Mouse (Mus musculus) forebrain, embryonic 11.5 days (tissue): Measurements from ENCODE around the gene Cyren. TPM values are rescaled to one million over a fixed set of nuclear protein-coding genes. Genes with fewer than 3 reads are reported as not detected.
A peak's percentile ranks its signal among the peaks of the same experiment; 100 is the strongest.

Experiments used
- ATAC-seq: fragments of 200-750 bp; cut with Nextera tagmentation; replicated peaks from 2 replicates; pipeline ENCODE4 v1.8.0; 2017; ENCODE audit warnings: moderate TSS enrichment; ENCODE audit not compliant: low FRiP score
- DNase-seq: peaks from one replicate; pipeline ENCODE4 v3.0.0-alpha.2; 2017; ENCODE audit warnings: low spot score
- H3K27ac ChIP-seq: fragments of 300-500 bp; sonication (generic); 2 replicates; pipeline ENCODE4 v1.5.1; 2014; ENCODE audit warnings: low read depth, low read length
- H3K27me3 ChIP-seq: fragments of 300-500 bp; sonication (generic); 2 replicates; pipeline ENCODE4 v1.6.1; 2014; ENCODE audit warnings: mild to moderate bottlenecking, low read length, mixed read lengths; ENCODE audit not compliant: control insufficient read depth, insufficient read depth
- H3K36me3 ChIP-seq: fragments of 300-500 bp; sonication (generic); 2 replicates; pipeline ENCODE4 v1.6.1; 2014; ENCODE audit warnings: mild to moderate bottlenecking, low read length, moderate library complexity, mixed read lengths; ENCODE audit not compliant: control insufficient read depth, insufficient read depth
- H3K4me1 ChIP-seq: fragments of 300-500 bp; sonication (generic); replicated peaks from 2 replicates; pipeline ENCODE4 v1.6.1; 2014; ENCODE audit warnings: low read length, mixed read lengths; ENCODE audit not compliant: control insufficient read depth, insufficient read depth
- H3K4me2 ChIP-seq: fragments of 300-500 bp; sonication (generic); 2 replicates; pipeline ENCODE4 v1.6.1; 2014; ENCODE audit warnings: low read depth, mild to moderate bottlenecking, low read length, moderate library complexity, mixed read lengths; ENCODE audit not compliant: severe bottlenecking
- H3K4me3 ChIP-seq: fragments of 300-500 bp; sonication (generic); 2 replicates; pipeline ENCODE4 v1.5.1; 2014; ENCODE audit warnings: low read depth, low read length
- H3K9ac ChIP-seq: fragments of 300-500 bp; sonication (generic); 2 replicates; pipeline ENCODE4 v1.6.1; 2014; ENCODE audit warnings: low read length
- H3K9me3 ChIP-seq: fragments of 300-500 bp; sonication (generic); 2 replicates; pipeline ENCODE4 v1.6.1; 2016; ENCODE audit warnings: low read length, mixed read lengths; ENCODE audit not compliant: control insufficient read depth
- WGBS: fragments of 180-500 bp; shearing (Covaris S2); extraction: QIAGEN DNeasy Blood & Tissue Kit; methylation state at CpG from one replicate; pipeline ENCODE4 v1.1.7; 2014; 5-methylcytosine and 5-hydroxymethylcytosine counted together
- polyA plus RNA-seq: library from polyadenylated mRNA; unstranded; fragments of >200 nt; fragmentation: Nextera tagmentation; extraction: Ambion mirVana; gene quantifications from 2 replicates; pipeline ENCODE4 v1.2.1, GENCODE M21; 2014

The Cyren gene
- polyA plus RNA-seq, 1 experiment from 2014 or later, result 13.7 TPM

DNA sequence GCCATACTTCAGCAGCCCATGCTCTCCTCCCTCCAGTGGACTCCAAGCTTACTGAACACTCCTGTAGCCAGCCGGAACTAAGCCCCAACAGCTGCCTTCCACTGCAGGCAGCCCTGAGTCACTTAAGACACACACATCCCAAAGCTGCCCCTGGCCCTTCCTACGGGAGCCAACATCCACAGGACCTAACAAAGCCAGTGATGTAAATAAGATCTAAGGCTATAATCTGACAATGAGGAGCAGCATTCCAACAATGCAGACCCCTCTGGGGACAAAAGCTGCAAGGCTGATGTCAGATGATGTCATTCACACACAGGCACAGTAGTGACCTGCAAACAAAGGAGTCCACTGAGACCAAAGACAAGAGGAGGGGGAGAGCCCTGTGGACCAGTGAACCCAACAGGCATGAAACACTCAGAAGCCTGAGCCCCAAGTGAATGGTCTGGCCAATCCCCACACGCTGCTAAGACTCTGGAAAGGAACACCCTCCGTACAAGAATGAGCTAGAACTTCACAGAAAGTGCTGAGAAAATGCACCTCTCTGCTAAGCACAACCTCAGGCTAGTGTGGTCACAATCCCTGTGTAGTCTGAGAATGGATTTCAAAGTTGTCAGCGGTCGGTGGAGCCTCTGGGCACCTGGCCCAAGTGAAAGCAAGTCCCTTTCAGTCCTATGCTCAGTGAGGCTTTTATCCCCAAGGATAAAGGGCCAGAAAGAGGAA is 9.4 kb upstream of the Cyren start:
- H3K36me3 ChIP-seq, result no peaks in the 10 kb centered on the region; the same call in 1 of the 2 replicates
- 36% methylated on average over 6 of the region's 6 CpGs for WGBS
- H3K27me3 ChIP-seq, result no peaks in the 10 kb centered on the region
- no peak overlapping the region for H3K4me3 ChIP-seq
- peaks cover 10% of the 10 kb centered on the region for H3K4me1 ChIP-seq
- H3K9ac ChIP-seq, result no peak overlapping the region
- no peak overlapping the region for H3K4me2 ChIP-seq
- peak overlapping the region; percentile 39 for H3K27ac ChIP-seq
- DNase-seq (peak; percentile 67), ATAC-seq (peak; percentile 89)
- no peaks in the 10 kb centered on the region for H3K9me3 ChIP-seq

DNA sequence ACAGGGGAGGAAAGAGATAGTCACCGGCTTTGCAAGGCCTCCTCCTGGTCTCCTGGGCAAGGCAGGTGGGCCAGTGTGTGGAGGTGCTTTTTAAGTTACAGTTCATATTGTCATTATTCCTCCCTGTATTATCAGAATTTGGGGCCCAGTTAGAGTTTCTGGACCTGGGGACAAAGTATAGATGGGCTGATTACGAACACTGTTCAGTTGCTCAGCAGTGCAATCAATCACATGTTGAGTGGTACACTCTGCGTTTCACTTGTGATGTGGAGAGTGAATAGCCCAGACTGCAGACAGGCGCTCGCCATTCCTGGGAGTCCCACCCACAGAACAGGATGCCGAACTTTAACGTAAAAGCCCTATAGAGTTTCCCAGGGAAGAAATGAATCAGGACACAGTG is 6.9 kb upstream of the Cyren start:
- DNase-seq (no peak), ATAC-seq (no peak)
- no peak overlapping the region for H3K4me2 ChIP-seq
- H3K27me3 ChIP-seq, result no peaks in the 10 kb centered on the region
- WGBS, result 95% methylated on average over 7 of the region's 7 CpGs
- no peaks in the 10 kb centered on the region; the same call in 1 of the 2 replicates for H3K36me3 ChIP-seq
- H3K9ac ChIP-seq, result no peak overlapping the region
- no peaks in the 10 kb centered on the region for H3K9me3 ChIP-seq
- H3K4me1 ChIP-seq, result peaks cover 10% of the 10 kb centered on the region
- H3K4me3 ChIP-seq, result no peak overlapping the region
- H3K27ac ChIP-seq, result no peak overlapping the region

DNA sequence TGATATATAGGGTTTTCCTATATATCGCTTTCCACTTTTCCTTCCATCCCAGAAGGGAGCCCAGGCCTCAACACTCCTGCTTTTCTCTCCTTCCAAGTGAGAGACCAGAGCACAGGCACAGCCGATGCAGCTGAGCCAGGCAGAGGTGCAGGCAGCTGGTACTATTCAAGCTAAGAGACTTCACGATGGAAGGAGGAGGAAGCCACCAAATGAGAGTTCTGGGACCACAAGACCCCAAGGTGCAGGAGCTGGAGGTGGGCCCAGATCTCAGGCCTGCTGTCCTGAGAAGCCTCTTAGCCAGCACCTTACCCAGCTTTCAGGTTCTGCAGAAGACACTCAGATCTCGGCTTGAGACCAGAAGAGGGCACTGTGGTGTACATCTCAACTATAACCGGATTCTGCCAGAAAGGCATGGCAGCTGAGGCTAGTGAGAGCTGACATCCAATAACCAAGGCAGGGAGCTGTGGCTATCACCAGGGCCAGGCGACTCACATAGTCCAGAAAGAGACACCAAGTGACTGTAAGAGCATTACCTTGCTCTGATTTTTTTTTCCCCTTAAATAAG is 2.1 kb upstream of the Cyren start:
- Histone ChIP-seq H3K4me3 (no peak overlapping the region), H3K9ac (no peak overlapping the region), H3K9me3 (no peaks in the 10 kb centered on the region), H3K27me3 (no peaks in the 10 kb centered on the region), H3K27ac (no peak overlapping the region), H3K4me1 (peaks cover 5% of the 10 kb centered on the region; the same call in 1 of the 2 replicates), H3K4me2 (no peak overlapping the region), H3K36me3 (no peaks in the 10 kb centered on the region; the same call in 1 of the 2 replicates)
- ATAC-seq (no peak), DNase-seq (peak; percentile 57)
- WGBS, result 60% methylated on average over 6 of the region's 6 CpGs

DNA sequence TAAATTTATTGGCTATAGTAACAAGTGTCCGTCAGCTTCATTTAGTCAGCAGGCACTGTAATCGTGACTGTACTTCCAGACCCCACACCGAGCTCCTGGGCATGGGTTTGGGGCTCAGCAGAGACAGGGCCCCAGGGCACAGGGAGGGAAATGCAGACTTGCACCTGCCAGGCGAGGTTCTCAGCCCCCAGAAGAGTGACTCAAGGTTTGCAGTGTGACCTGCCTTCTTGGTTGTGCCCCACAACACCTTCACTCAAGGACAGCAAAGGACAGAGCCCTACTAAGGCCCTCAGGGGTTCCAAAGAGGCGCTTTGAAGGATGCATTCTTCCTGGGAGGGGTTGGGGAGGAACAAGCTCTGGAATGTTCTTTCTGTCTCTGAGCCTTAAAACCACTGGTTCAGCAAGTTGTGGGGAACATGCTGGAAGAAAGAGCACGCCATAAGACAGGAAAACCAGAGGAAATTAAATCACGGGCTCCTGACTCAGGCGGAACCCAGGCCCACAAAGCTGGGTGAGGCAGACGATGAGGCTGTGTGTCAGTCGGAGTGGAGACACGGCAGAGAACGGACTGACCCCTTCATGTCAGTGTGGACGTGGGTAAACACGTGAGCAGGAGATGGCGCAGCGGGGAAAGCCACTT is 1.4 kb upstream of the Cyren start:
- Histone ChIP-seq H3K36me3 (no peaks in the 10 kb centered on the region; the same call in 1 of the 2 replicates), H3K4me3 (no peak overlapping the region), H3K4me2 (no peak overlapping the region), H3K9me3 (no peaks in the 10 kb centered on the region), H3K27me3 (no peaks in the 10 kb centered on the region), H3K27ac (no peak overlapping the region), H3K4me1 (peaks cover 5% of the 10 kb centered on the region; the same call in 1 of the 2 replicates), H3K9ac (no peak overlapping the region)
- 87% methylated on average over 16 of the region's 16 CpGs for WGBS
- DNase-seq (peak; percentile 48), ATAC-seq (no peak)

DNA sequence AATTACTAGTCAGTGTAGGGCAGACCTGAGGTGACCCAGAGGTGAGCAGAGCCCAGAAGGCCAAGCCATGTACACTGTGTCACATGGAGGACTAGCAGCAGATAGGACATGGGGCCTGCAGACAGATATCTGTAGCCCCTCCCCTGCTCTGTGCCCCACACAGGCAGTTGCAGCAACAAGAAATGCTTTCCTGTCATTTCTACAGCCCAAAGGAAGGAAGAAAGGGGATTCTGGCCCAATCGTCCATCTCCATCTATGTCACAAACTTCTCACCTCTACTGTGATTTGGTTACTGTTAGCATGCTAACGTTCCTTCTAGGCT is 1.1 kb downstream of the Cyren start:
- DNase-seq (peak; percentile 45), ATAC-seq (no peak)
- peak overlapping the region; percentile 73 for H3K4me2 ChIP-seq
- no peaks in the 10 kb centered on the region for H3K9me3 ChIP-seq
- H3K36me3 ChIP-seq, result no peaks in the 10 kb centered on the region; the same call in 1 of the 2 replicates
- no peak overlapping the region for H3K27ac ChIP-seq
- 47% methylated on average over 2 of the region's 2 CpGs for WGBS
- H3K4me1 ChIP-seq, result peaks cover 5% of the 10 kb centered on the region; the same call in 1 of the 2 replicates
- H3K4me3 ChIP-seq, result peak overlapping the region; percentile 70; the same call in 1 of the 2 replicates
- no peaks in the 10 kb centered on the region for H3K27me3 ChIP-seq
- H3K9ac ChIP-seq, result peak overlapping the region; percentile 89

DNA sequence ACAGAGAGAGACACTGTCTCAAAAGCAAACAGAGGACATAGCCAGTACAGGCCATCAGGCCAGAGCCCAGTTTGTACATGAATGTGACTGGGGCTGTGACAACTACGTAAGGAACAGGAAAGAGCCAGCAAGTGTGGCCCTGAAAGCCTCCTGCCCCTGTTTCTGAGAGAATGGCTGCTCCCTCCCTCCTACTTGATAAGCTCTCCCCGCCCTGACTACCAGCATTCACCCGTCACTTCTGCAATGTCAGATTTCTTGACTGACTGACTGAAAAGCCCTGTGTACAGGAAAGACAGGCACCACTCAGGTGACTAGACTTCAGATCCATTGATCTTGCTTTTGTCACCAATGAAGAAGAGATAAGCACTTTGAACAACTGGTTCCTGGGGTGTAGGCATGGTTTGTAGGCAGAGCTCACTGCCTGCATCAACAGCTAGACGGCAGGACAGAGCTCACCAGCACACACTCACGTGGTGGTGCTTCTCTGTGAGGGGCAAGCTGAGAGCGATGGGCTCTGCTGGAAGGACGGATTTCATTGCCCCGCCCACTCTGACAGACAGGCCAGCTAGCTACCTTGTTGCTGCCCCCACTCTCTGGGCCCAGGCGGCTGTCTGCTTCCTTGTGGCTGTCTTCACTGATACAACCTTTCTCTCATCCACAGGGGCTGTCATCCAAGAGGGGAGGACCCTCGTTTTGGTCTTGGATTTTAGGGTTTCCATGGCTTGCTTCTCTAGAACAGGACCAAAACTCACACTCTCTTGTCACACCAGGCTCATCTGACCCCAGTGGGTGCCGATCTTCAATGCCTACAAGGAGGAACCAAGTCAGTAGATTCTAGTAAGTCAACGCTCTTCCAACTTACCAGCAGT is 1.7 kb downstream of the Cyren start:
- Histone ChIP-seq H3K36me3 (no peaks in the 10 kb centered on the region; the same call in 1 of the 2 replicates), H3K9me3 (no peaks in the 10 kb centered on the region), H3K4me1 (peaks cover 5% of the 10 kb centered on the region; the same call in 1 of the 2 replicates), H3K4me2 (no peak overlapping the region; the same call in 1 of the 2 replicates), H3K27ac (no peak overlapping the region), H3K27me3 (no peaks in the 10 kb centered on the region), H3K9ac (peak overlapping the region; percentile 3; the same call in 1 of the 2 replicates), H3K4me3 (no peak overlapping the region; the same call in 1 of the 2 replicates)
- WGBS, result 58% methylated on average over 12 of the region's 12 CpGs
- ATAC-seq (no peak), DNase-seq (peak; percentile 51)

DNA sequence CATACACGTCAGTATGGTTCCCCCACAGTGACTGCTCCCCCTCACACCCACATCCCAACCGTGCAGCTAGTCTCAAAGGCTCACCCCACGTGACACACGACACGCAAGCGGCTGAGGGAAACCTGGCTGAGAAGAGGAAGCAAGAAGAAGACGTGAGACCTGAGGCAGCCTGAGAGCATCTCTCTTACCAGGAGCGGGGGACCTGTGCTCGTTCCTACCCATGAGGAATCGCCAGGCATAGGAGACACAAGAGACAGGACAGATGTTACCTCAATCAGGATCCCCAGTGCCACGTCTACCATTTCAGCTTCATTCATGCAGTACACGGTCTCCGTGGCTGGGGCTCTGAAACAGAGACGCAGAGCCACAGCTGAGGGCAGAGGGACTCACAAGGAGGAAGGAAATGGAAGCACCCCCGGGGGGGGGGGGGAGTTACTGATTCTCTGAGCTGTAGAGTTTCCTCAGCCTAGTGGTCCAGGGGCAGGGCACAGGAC is 2.5 kb downstream of the Cyren start:
- no peak for DNase-seq
- no peaks in the 10 kb centered on the region for H3K9me3 ChIP-seq
- peaks cover 5% of the 10 kb centered on the region; the same call in 1 of the 2 replicates for H3K4me1 ChIP-seq
- 90% methylated on average over 15 of the region's 15 CpGs for WGBS
- H3K27ac ChIP-seq, result no peak overlapping the region
- no peak overlapping the region for H3K4me2 ChIP-seq
- no peak overlapping the region for H3K4me3 ChIP-seq
- no peaks in the 10 kb centered on the region; the same call in 1 of the 2 replicates for H3K36me3 ChIP-seq
- no peak for ATAC-seq
- no peak overlapping the region for H3K9ac ChIP-seq
- no peaks in the 10 kb centered on the region for H3K27me3 ChIP-seq
